Mouse (Mus musculus): Measurements from ENCODE around the gene Sirt4. TPM values are rescaled to one million over a fixed set of nuclear protein-coding genes. Genes with fewer than 3 reads are reported as not detected.

The Sirt4 gene
- polyA plus RNA-seq, 1 experiment: 6.3 TPM

- no peak for TF ChIP-seq GATA1 (IDR thresholded peaks at IDR 0.05; ENCODE audit: low read length)
Observed at GRCm38 (mm10) chr5:115487353-115487752, 2.8 kb upstream of the Sirt4 start.

- TF ChIP-seq GATA1 (IDR thresholded peaks at IDR 0.05; ENCODE audit: low read length): no peak
Observed at GRCm38 (mm10) chr5:115486726-115487125, 2.2 kb upstream of the Sirt4 start.

GRCm38 (mm10) chr5:115485489-115486205, 1.1 kb upstream of the Sirt4 start:
- no peak for TF ChIP-seq GATA1 (IDR thresholded peaks at IDR 0.05; ENCODE audit: low read length)

- no peak for TF ChIP-seq GATA1 (IDR thresholded peaks at IDR 0.05; ENCODE audit: low read length)
Observed at GRCm38 (mm10) chr5:115484996-115485395, 471 bp upstream of the Sirt4 start.

- TF ChIP-seq GATA1 (IDR thresholded peaks at IDR 0.05; ENCODE audit: low read length): no peak
Observed at GRCm38 (mm10) chr5:115483385-115483784, 1.1 kb downstream of the Sirt4 start.

GRCm38 (mm10) chr5:115482390-115483265, 1.9 kb downstream of the Sirt4 start:
- TF ChIP-seq GATA1 (IDR thresholded peaks at IDR 0.05; ENCODE audit: low read length): no peak

- TF ChIP-seq GATA1 (IDR thresholded peaks at IDR 0.05; ENCODE audit: low read length): no peak
Observed at GRCm38 (mm10) chr5:115480101-115480500, 4.4 kb downstream of the Sirt4 start.

GRCm38 (mm10) chr5:115479561-115479960, 5.0 kb downstream of the Sirt4 start:
- TF ChIP-seq GATA1 (IDR thresholded peaks at IDR 0.05; ENCODE audit: low read length): no peak

GRCm38 (mm10) chr5:115476107-115476727, 8.3 kb downstream of the Sirt4 start:
- no peak for TF ChIP-seq GATA1 (IDR thresholded peaks at IDR 0.05; ENCODE audit: low read length)

GRCm38 (mm10) chr5:115475337-115476106, 9.0 kb downstream of the Sirt4 start:
- no peak for TF ChIP-seq GATA1 (IDR thresholded peaks at IDR 0.05; ENCODE audit: low read length)

GRCm38 (mm10) chr5:115474174-115474828, 10.2 kb downstream of the Sirt4 start:
- TF ChIP-seq GATA1 (IDR thresholded peaks at IDR 0.05; ENCODE audit: low read length): no peak

- TF ChIP-seq GATA1 (IDR thresholded peaks at IDR 0.05; ENCODE audit: low read length): no peak
Observed at GRCm38 (mm10) chr5:115473191-115473590, 11.3 kb downstream of the Sirt4 start.

- no peak for TF ChIP-seq GATA1 (IDR thresholded peaks at IDR 0.05; ENCODE audit: low read length)
Observed at GRCm38 (mm10) chr5:115470766-115471531, 13.6 kb downstream of the Sirt4 start.

- TF ChIP-seq GATA1 (IDR thresholded peaks at IDR 0.05; ENCODE audit: low read length): no peak
Observed at GRCm38 (mm10) chr5:115469791-115470190, 14.7 kb downstream of the Sirt4 start.

Measured in G1E-ER4 (cell line).